Mouse (Mus musculus) cortical plate, adult 2 months (tissue): ENCODE results near the gene Cd2ap. TPM values are rescaled to one million over a fixed set of nuclear protein-coding genes. Genes with fewer than 3 reads are reported as not detected.

Experiments used
- H3K27ac ChIP-seq: fragments of 200-500 bp; 2 replicates; pipeline ENCODE4 v1.5.1; 2012; ENCODE audit warnings: low read length, control low read depth, inconsistent platforms; ENCODE audit not compliant: insufficient read depth
- H3K4me1 ChIP-seq: fragments of 200-500 bp; 2 replicates; pipeline ENCODE4 v1.6.1; 2011; ENCODE audit warnings: low read length; ENCODE audit not compliant: control insufficient read depth, insufficient read depth
- H3K4me3 ChIP-seq: fragments of 200-500 bp; 2 replicates; pipeline ENCODE4 v1.5.1; 2011; ENCODE audit warnings: mild to moderate bottlenecking, low read length, control low read depth; ENCODE audit not compliant: insufficient read depth
- CTCF ChIP-seq: fragments of 200-500 bp; IDR thresholded peaks from 2 replicates; pipeline ENCODE4 v1.5.1; 2011; ENCODE audit warnings: mild to moderate bottlenecking, control low read depth, low read length; ENCODE audit not compliant: insufficient read depth; ENCODE audit errors: extremely low read depth
- POLR2A ChIP-seq: fragments of 200-500 bp; IDR thresholded peaks from 2 replicates; pipeline ENCODE4 v1.6.1; 2011; ENCODE audit warnings: mild to moderate bottlenecking, low read length, control low read depth; ENCODE audit not compliant: insufficient read depth; ENCODE audit errors: extremely low read depth
- polyA plus RNA-seq: library from polyadenylated mRNA; depleted of rRNA; stranded (reverse); fragments of >200 nt; gene quantifications from 2 replicates; pipeline ENCODE4 v1.2.3, GENCODE M21; 2012

The Cd2ap gene
- polyA plus RNA-seq, 1 experiment, result 19.9 TPM

GRCm38 (mm10) chr17:42905919-42906318 lies 29.5 kb upstream of the Cd2ap start:
- Histone ChIP-seq H3K27ac (no peak overlapping the region), H3K4me3 (no peak overlapping the region), H3K4me1 (no peaks in the 10 kb centered on the region)
- TF ChIP-seq CTCF (no peak), POLR2A (no peak)

GRCm38 (mm10) chr17:42900795-42901194 lies 24.3 kb upstream of the Cd2ap start:
- no peaks in the 10 kb centered on the region for H3K4me1 ChIP-seq
- H3K27ac ChIP-seq, result no peak overlapping the region
- TF ChIP-seq CTCF (no peak), POLR2A (no peak)
- H3K4me3 ChIP-seq, result no peak overlapping the region

GRCm38 (mm10) chr17:42887282-42887707 lies 10.8 kb upstream of the Cd2ap start:
- TF ChIP-seq CTCF (no peak), POLR2A (no peak)
- H3K4me1 ChIP-seq, result no peaks in the 10 kb centered on the region; the same call in 1 of the 2 replicates
- H3K27ac ChIP-seq, result no peak overlapping the region
- H3K4me3 ChIP-seq, result no peak overlapping the region

- no peak overlapping the region; the same call in 1 of the 2 replicates for H3K27ac ChIP-seq
- TF ChIP-seq POLR2A (no peak), CTCF (no peak)
Observed at GRCm38 (mm10) chr17:42885091-42885501, 8.6 kb upstream of the Cd2ap start.

GRCm38 (mm10) chr17:42884382-42884781 lies 7.9 kb upstream of the Cd2ap start:
- Histone ChIP-seq H3K4me3 (no peak overlapping the region), H3K27ac (no peak overlapping the region), H3K4me1 (no peaks in the 10 kb centered on the region; the same call in 1 of the 2 replicates)
- TF ChIP-seq CTCF, result no peak

More at GRCm38 (mm10) chr17:42885091-42885501, 8.6 kb upstream of the Cd2ap start:
- Histone ChIP-seq H3K4me3 (no peak overlapping the region), H3K4me1 (no peaks in the 10 kb centered on the region; the same call in 1 of the 2 replicates)

GRCm38 (mm10) chr17:42883769-42884168 lies 7.3 kb upstream of the Cd2ap start:
- H3K4me1 ChIP-seq, result no peaks in the 10 kb centered on the region; the same call in 1 of the 2 replicates
- TF ChIP-seq CTCF (no peak), POLR2A (no peak)
- no peak overlapping the region for H3K27ac ChIP-seq
- H3K4me3 ChIP-seq, result no peak overlapping the region

- Histone ChIP-seq H3K4me3 (no peak overlapping the region), H3K4me1 (no peaks in the 10 kb centered on the region; the same call in 1 of the 2 replicates), H3K27ac (no peak overlapping the region)
- TF ChIP-seq CTCF (no peak), POLR2A (no peak)
Observed at GRCm38 (mm10) chr17:42883315-42883714, 6.8 kb upstream of the Cd2ap start.

GRCm38 (mm10) chr17:42882873-42883272 lies 6.4 kb upstream of the Cd2ap start:
- H3K4me1 ChIP-seq, result no peaks in the 10 kb centered on the region; the same call in 1 of the 2 replicates
- H3K4me3 ChIP-seq, result no peak overlapping the region
- TF ChIP-seq CTCF (no peak), POLR2A (no peak)
- no peak overlapping the region for H3K27ac ChIP-seq

GRCm38 (mm10) chr17:42876904-42877425 lies 500 bp upstream of the Cd2ap start:
- H3K27ac ChIP-seq, result no peak overlapping the region
- TF ChIP-seq CTCF (no peak), POLR2A (no peak)

GRCm38 (mm10) chr17:42875571-42876000 lies 879 bp downstream of the Cd2ap start:
- Histone ChIP-seq H3K4me3 (peak overlapping the region; percentile 61), H3K4me1 (peaks cover 2% of the 10 kb centered on the region; the same call in 1 of the 2 replicates), H3K27ac (peak overlapping the region; percentile 95)
- TF ChIP-seq POLR2A, result no peak
- no peak for TF ChIP-seq CTCF

More at GRCm38 (mm10) chr17:42876904-42877425, 500 bp upstream of the Cd2ap start:
- Histone ChIP-seq H3K4me3 (peak overlapping the region; percentile 61), H3K4me1 (peaks cover 2% of the 10 kb centered on the region; the same call in 1 of the 2 replicates)
